Mouse (Mus musculus) ovary, postnatal 14 days (tissue): Measurements from ENCODE around the gene Scgb1b29.
"Not testable (repeated sequence)": the region's sequence is repeated elsewhere in the genome, so short reads cannot be mapped to it uniquely, and the experiment has no call there.

Source experiments
- DNase-seq: peaks from one replicate; pipeline ENCODE4 v3.0.0; 2022; ENCODE audit warnings: low spot score

Scgb1b29 gene

DNA sequence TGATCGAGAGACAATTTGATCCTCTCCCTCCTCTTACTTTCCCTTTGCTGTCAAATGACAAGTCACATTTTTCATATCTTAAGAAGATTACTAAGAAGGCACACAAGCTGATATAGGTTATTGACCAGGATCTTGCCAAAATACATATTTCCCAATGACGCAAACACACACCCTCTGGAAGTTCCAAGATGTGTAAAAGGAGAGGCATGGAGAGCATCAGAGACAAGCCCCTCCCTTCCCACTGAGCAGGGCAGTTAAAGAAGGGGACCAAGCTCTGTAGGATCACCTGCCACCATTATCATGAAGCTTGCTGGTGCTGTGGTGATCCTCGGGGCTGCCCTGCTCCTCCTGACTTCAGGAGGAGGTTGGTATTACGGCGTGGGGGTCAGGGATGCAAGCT, at the start of gene Scgb1b29:
Gene Scgb1b29 (plus strand): TSS at position 301 of the 400 bp plus-strand sequence.
- not testable (repeated sequence) for DNase-seq

DNA sequence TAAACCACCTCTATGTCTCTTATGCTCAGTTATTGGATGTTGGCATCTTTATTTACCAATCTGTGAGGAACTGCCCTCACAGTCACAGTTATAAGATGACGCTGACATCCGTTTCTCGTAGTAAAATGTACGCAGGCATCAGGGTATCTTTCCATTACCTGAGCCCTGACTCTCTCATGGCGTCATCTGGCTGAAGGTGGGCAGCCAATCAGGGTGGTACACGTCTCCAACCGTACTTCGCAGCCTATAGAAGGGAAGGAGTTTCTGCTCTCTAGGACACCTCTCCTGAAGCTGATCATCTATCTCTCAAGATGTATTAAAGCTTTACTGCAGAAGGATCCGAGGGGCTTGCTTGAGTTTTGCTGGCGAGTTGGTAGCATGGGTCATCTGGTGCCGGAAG, 12.7 kb upstream of the Scgb1b29 start:
- not testable (repeated sequence) for DNase-seq
